Mouse (Mus musculus): Measurements from ENCODE around the gene Ngef. TPM values are rescaled to one million over a fixed set of nuclear protein-coding genes. Genes with fewer than 3 reads are reported as not detected.
"Not testable (repeated sequence)": the region's sequence is repeated elsewhere in the genome, so short reads cannot be mapped to it uniquely, and the experiment has no call there.

Ngef gene
- total and polyA plus RNA-seq, 3 experiments = 0.16 TPM; not detected in 2

DNA sequence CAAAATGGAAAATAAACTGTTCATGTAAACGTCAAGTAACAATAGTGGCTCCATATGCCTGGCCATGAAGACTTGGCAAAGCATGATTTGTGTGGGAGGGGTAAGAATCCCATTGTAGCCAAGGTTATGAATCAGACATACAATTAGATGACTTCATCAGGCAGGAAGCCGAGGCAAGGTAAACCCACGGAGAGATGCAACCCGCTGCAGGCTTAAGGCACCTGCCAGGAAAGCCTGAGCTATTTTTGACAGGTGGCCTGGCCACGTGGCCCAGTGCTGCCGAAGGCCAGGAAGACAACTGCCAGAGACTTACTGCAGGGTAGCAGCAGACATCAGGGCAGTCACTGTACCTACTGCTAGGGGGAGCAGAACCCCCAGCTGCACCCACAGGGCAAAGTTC lies 87.3 kb downstream of the Ngef start:
- DNase-seq (ENCODE audit: low spot score) = no peak
- TF ChIP-seq CTCF (IDR thresholded peaks at IDR 0.05; ENCODE audit: low read depth, low read length) = no peak
- TF ChIP-seq GATA1 (IDR thresholded peaks at IDR 0.05; ENCODE audit: borderline replicate concordance, low read length) = no peak
- no peak for TF ChIP-seq POLR2AphosphoS5 (IDR thresholded peaks at IDR 0.05; ENCODE audit: insufficient replicate concordance, low read depth, low read length)
- TF ChIP-seq GATA2 (IDR thresholded peaks at IDR 0.05; ENCODE audit: borderline replicate concordance, low read depth, low read length) = no peak
- no peak for TF ChIP-seq TAL1 (conservative IDR thresholded peaks at IDR 0.05; ENCODE audit: low read depth, low read length)
- Histone ChIP-seq H3K4me3 (ENCODE audit: low read depth, low read length) (no peak overlapping the region), H3K4me1 (ENCODE audit: insufficient read depth, low read depth, low read length) (no peaks in the 10 kb centered on the region), H3K27me3 (ENCODE audit: insufficient read depth, low read length) (peaks cover 36% of the 10 kb centered on the region), H3K36me3 (replicated peaks) (no peaks in the 10 kb centered on the region), H3K9me3 (replicated peaks) (no peaks in the 10 kb centered on the region)
- no peak for ATAC-seq (ENCODE audit: extremely low read depth, insufficient number of reproducible peaks, low FRiP score, poor library complexity, severe bottlenecking)

DNA sequence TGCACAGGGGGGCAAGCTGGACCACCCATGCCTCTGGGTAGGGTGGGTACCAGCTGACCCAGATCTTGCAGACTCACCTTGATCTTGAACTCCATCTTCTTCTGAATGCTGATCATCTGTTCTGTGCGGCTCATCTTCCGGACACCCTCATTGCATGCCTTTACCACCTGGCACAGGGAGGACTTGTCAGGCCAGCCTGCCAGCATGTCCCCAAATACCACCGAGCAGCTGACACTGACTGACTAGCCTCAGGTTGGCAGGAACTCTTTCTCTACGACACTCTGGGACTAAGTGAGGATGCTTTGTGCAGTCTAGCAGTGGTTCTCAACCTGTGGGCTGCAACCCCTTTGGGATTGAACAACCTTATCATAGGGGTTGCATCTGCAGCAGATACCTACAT lies 91.1 kb downstream of the Ngef start:
- DNase-seq (ENCODE audit: low spot score) (no peak), ATAC-seq (ENCODE audit: extremely low read depth, insufficient number of reproducible peaks, low FRiP score, poor library complexity, severe bottlenecking) (no peak)
- Histone ChIP-seq H3K4me3 (ENCODE audit: low read depth, low read length) (no peak overlapping the region), H3K4me1 (ENCODE audit: insufficient read depth, low read depth, low read length) (no peaks in the 10 kb centered on the region), H3K27me3 (ENCODE audit: insufficient read depth, low read length) (peaks cover 40% of the 10 kb centered on the region), H3K9me3 (replicated peaks) (no peaks in the 10 kb centered on the region), H3K36me3 (replicated peaks) (no peaks in the 10 kb centered on the region)
- no peak for TF ChIP-seq CTCF (IDR thresholded peaks at IDR 0.05; ENCODE audit: low read depth, low read length)
- no peak for TF ChIP-seq TAL1 (conservative IDR thresholded peaks at IDR 0.05; ENCODE audit: low read depth, low read length)

DNA sequence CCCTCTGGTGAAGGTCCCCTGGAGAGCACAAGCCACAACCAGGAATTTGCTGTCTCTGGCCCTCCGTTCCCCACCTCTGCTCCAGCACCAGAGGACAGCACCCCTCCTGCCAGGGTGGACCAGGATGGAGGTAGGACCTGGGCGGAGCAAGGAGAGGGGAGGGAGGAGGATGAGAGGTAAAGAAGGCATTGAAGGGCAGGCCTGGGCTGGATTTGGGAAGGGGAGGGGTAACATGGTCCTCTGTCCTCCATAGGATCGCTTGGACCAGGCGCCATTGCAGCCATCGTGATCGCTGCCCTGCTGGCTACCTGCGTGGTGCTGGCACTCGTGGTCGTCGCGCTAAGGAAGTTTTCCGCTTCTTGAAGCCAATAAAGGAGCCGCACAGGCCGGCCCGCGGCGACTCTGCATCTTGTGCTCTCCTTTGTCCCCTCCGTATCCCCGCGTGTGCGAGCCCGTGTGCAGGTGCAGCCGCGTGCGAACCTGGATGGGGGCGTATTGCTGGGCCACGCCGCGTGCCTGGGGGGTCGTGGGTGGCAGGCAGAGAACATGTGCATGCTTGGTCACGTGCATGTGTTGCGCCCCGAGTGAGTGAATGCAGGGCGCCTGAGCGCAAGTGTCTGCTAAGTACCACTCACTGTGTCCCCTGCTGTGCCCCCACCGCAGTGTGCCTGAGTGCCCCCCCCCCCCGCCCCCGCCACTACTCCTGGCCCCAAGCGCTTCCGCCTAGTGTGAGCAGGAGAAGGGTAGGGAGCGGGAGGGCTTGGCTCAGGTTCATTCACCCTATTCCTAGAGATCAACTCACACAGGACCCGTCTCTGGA lies 98.4 kb downstream of the Ngef start:
- no peaks in the 10 kb centered on the region for H3K4me1 ChIP-seq (ENCODE audit: insufficient read depth, low read depth, low read length)

DNA sequence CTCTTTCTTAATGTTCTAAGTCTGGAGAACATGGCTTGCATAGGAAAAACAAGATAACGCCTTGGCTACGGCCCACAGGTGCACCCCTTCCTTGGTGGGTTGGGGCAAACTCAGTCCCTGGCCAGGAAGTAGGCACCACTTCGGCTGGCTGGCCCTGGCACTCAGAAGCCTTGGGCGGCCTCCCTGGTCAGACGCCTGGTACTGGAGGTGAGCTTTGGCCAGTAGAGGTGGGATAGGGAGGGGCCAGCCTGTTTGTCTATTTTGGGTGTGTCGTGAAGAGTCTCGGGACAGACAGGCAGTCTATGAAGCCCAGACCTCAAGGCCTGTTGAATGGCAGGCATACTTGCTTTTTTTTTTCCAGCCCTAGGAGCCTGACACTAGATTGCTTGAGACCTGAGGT lies 101.1 kb downstream of the Ngef start:
- peaks cover 58% of the 10 kb centered on the region for H3K27me3 ChIP-seq (ENCODE audit: insufficient read depth, low read length)
- no peaks in the 10 kb centered on the region for H3K4me1 ChIP-seq (ENCODE audit: insufficient read depth, low read depth, low read length)
- no peak for DNase-seq (ENCODE audit: low spot score)
- TF ChIP-seq POLR2AphosphoS5 (IDR thresholded peaks at IDR 0.05; ENCODE audit: insufficient replicate concordance, low read depth, low read length) = no peak
- no peak for TF ChIP-seq GATA2 (IDR thresholded peaks at IDR 0.05; ENCODE audit: borderline replicate concordance, low read depth, low read length)
- TF ChIP-seq GATA1 (IDR thresholded peaks at IDR 0.05; ENCODE audit: borderline replicate concordance, low read length) = no peak
- TF ChIP-seq TAL1 (conservative IDR thresholded peaks at IDR 0.05; ENCODE audit: low read depth, low read length) = no peak
- TF ChIP-seq CTCF (IDR thresholded peaks at IDR 0.05; ENCODE audit: low read depth, low read length) = no peak
- H3K4me3 ChIP-seq (ENCODE audit: low read depth, low read length) = no peak overlapping the region
- ATAC-seq (ENCODE audit: extremely low read depth, insufficient number of reproducible peaks, low FRiP score, poor library complexity, severe bottlenecking) = no peak
- no peaks in the 10 kb centered on the region for H3K36me3 ChIP-seq (replicated peaks)
- H3K9me3 ChIP-seq (replicated peaks) = no peaks in the 10 kb centered on the region

More for the DNA sequence above, 98.4 kb downstream of the Ngef start:
- Histone ChIP-seq H3K27me3 (ENCODE audit: insufficient read depth, low read length) (peaks cover 63% of the 10 kb centered on the region), H3K9me3 (replicated peaks) (no peaks in the 10 kb centered on the region), H3K4me3 (ENCODE audit: low read depth, low read length) (0 out of 2 replicates have a peak overlapping the region, but pooled peaks have one; percentile 20), H3K36me3 (replicated peaks) (no peaks in the 10 kb centered on the region)
- no peak for ATAC-seq (ENCODE audit: extremely low read depth, insufficient number of reproducible peaks, low FRiP score, poor library complexity, severe bottlenecking)
- no peak for DNase-seq (ENCODE audit: low spot score)
- no peak for TF ChIP-seq GATA1 (IDR thresholded peaks at IDR 0.05; ENCODE audit: borderline replicate concordance, low read length)
- TF ChIP-seq GATA2 (IDR thresholded peaks at IDR 0.05; ENCODE audit: borderline replicate concordance, low read depth, low read length) = no peak
- TF ChIP-seq TAL1 (conservative IDR thresholded peaks at IDR 0.05; ENCODE audit: low read depth, low read length) = no peak
- no peak for TF ChIP-seq CTCF (IDR thresholded peaks at IDR 0.05; ENCODE audit: low read depth, low read length)
- TF ChIP-seq POLR2AphosphoS5 (IDR thresholded peaks at IDR 0.05; ENCODE audit: insufficient replicate concordance, low read depth, low read length) = no peak

DNA sequence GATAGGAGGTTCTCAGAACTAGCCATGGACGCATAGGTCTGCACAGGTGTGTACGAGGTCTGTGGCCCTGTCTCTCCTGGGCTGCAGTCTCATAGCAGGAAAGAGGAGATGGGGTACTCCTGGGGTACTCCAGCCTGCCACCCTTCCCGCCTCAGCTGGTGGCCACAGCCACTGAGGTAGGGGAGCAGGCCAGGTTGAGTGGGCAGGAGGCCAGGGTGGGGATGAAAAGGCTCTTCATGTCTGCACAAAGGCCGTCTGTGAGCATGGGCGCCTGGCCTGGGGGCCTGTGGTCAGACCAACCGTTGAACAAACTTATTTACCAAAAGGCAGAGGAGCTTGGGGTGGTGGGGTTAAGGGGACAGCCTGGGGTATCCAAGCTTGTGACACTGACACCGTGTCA lies 101.8 kb downstream of the Ngef start:
- Histone ChIP-seq H3K9me3 (replicated peaks) (no peaks in the 10 kb centered on the region), H3K4me3 (ENCODE audit: low read depth, low read length) (no peak overlapping the region), H3K27me3 (ENCODE audit: insufficient read depth, low read length) (peaks cover 55% of the 10 kb centered on the region), H3K4me1 (ENCODE audit: insufficient read depth, low read depth, low read length) (no peaks in the 10 kb centered on the region), H3K36me3 (replicated peaks) (no peaks in the 10 kb centered on the region)
- DNase-seq (ENCODE audit: low spot score) (no peak), ATAC-seq (ENCODE audit: extremely low read depth, insufficient number of reproducible peaks, low FRiP score, poor library complexity, severe bottlenecking) (no peak)
- TF ChIP-seq GATA1 (IDR thresholded peaks at IDR 0.05; ENCODE audit: borderline replicate concordance, low read length) (no peak), GATA2 (IDR thresholded peaks at IDR 0.05; ENCODE audit: borderline replicate concordance, low read depth, low read length) (no peak), TAL1 (conservative IDR thresholded peaks at IDR 0.05; ENCODE audit: low read depth, low read length) (no peak), CTCF (IDR thresholded peaks at IDR 0.05; ENCODE audit: low read depth, low read length) (no peak), POLR2AphosphoS5 (IDR thresholded peaks at IDR 0.05; ENCODE audit: insufficient replicate concordance, low read depth, low read length) (no peak)

DNA sequence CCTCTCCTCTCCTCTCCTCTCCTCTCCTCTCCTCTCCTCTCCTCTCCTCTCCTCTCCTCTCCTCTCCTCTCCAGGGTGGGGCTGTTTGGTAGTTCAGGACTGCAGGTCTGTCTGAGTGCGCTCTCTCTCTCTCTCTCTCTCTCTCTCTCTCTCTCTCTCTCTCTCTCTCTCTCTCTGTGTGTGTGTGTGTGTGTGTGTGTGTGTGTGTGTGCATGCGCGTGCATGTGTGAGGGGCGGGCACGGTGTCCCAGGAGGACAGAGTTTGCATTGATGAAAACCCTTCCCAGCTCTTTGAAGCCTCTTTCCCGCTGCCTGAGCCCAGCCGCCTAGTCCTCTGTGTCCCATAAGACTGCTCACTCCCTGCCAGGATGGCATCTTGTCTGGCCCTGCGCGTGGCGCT lies 103.7 kb downstream of the Ngef start, which contains the start of gene Snorc:
Snorc (plus strand) TSS at position 301 of the 400 bp plus-strand sequence.
- not testable (repeated sequence) for ATAC-seq (ENCODE audit: extremely low read depth, insufficient number of reproducible peaks, low FRiP score, poor library complexity, severe bottlenecking); H3K4me1 ChIP-seq (ENCODE audit: insufficient read depth, low read depth, low read length); DNase-seq (ENCODE audit: low spot score); H3K36me3 ChIP-seq (replicated peaks); H3K9me3 ChIP-seq (replicated peaks); H3K4me3 ChIP-seq (ENCODE audit: low read depth, low read length)
- peaks cover 47% of the 10 kb centered on the region for H3K27me3 ChIP-seq (ENCODE audit: insufficient read depth, low read length)
